Mouse (Mus musculus): ENCODE measurements at regions not wholly inside any gene's neighbourhood (a gene's known extent, or its start where the extent isn't known, plus 50 kb on each side); places are given as distances from the start of the nearest gene placed in this dataset.

DNA sequence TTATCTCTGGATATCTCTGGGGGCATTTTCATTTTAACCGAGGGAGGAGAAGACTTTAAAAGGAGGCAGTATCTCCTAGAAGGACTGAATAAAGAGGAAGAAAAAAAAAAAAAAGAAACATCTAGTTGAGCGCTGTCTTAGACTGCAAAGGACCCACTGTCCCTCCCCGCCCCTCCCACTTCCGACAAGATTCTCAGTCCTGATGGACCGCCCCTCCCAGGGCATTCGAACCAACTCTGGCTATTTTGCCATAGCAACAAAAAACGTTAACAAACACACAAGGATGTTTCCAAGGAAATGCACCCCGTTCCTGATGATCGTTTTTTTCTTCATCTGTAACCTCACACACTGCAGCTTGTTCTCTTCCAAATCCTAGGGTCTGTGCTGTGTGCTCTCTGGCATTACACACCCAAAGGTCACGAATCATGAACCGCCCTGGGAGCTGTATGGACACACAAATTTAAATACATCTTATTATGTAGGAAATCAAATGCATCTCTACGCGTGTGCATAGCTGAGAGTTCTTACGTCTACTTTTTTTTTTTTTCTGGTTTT, 75.8 kb downstream of the Rnd3 start:
- H3K4me3 ChIP-seq (replicated peaks; ENCODE audit: low read length) = no peak overlapping the region
- no peaks in the 10 kb centered on the region for H3K27me3 ChIP-seq (ENCODE audit: control insufficient read depth, insufficient read depth, low read length)
- ATAC-seq (ENCODE audit: low FRiP score, low read depth) (no peak), DNase-seq (ENCODE audit: low spot score) (no peak)
- TF ChIP-seq POLR2A (IDR thresholded peaks at IDR 0.05; ENCODE audit: borderline replicate concordance, extremely low read depth, insufficient read depth, insufficient read length) = no peak
- no peak overlapping the region for H3K4me2 ChIP-seq (replicated peaks; ENCODE audit: low read depth, low read length, severe bottlenecking)
- H3K27ac ChIP-seq (replicated peaks; ENCODE audit: low read depth, low read length) = no peak overlapping the region
- no peaks in the 10 kb centered on the region for H3K4me1 ChIP-seq (ENCODE audit: control insufficient read depth, insufficient read depth, low read length)
- H3K9ac ChIP-seq (ENCODE audit: low read depth, low read length, severe bottlenecking) = no peak overlapping the region
- WGBS = 67% methylated on average over 14 of the region's 14 CpGs
- H3K36me3 ChIP-seq (ENCODE audit: control insufficient read depth, insufficient read depth, low read length) = no peaks in the 10 kb centered on the region
- no peaks in the 10 kb centered on the region for H3K9me3 ChIP-seq (ENCODE audit: control insufficient read depth, low read length)

DNA sequence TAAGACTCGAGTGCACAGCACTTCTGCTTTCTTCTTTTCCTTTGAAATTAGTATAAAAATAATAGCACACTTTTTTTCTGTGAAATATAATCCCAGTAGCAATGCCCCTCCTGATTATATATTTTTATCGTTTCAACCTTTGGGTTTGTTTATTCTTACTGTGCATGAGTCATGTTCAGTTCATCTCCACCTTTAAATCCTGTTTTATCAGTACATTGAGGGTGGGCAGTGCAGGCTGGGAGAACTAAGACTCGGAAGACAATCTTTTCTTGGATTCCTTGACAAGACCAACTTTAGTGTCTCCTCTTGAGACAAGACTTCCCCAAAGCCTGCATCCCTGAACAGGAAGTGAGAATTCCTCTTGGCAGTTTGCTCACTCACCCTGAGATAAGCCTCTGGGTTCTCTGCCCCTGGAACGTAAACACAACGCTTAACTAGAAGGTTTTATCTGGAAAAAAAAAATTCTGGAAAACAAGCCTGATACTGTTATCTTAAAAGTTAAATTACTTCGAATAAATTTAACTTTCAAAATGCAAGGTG, 76.5 kb downstream of the Rnd3 start:
- Histone ChIP-seq H3K4me2 (replicated peaks; ENCODE audit: low read depth, low read length, severe bottlenecking) (no peak overlapping the region), H3K27me3 (ENCODE audit: control insufficient read depth, insufficient read depth, low read length) (no peaks in the 10 kb centered on the region), H3K36me3 (ENCODE audit: control insufficient read depth, insufficient read depth, low read length) (no peaks in the 10 kb centered on the region), H3K4me1 (ENCODE audit: control insufficient read depth, insufficient read depth, low read length) (no peaks in the 10 kb centered on the region), H3K9ac (ENCODE audit: low read depth, low read length, severe bottlenecking) (no peak overlapping the region), H3K9me3 (ENCODE audit: control insufficient read depth, low read length) (no peaks in the 10 kb centered on the region), H3K27ac (replicated peaks; ENCODE audit: low read depth, low read length) (no peak overlapping the region), H3K4me3 (replicated peaks; ENCODE audit: low read length) (no peak overlapping the region)
- TF ChIP-seq POLR2A (IDR thresholded peaks at IDR 0.05; ENCODE audit: borderline replicate concordance, extremely low read depth, insufficient read depth, insufficient read length) = no peak
- ATAC-seq (ENCODE audit: low FRiP score, low read depth) (no peak), DNase-seq (ENCODE audit: low spot score) (no peak)
- WGBS = 63% methylated on average over 6 of the region's 6 CpGs

DNA sequence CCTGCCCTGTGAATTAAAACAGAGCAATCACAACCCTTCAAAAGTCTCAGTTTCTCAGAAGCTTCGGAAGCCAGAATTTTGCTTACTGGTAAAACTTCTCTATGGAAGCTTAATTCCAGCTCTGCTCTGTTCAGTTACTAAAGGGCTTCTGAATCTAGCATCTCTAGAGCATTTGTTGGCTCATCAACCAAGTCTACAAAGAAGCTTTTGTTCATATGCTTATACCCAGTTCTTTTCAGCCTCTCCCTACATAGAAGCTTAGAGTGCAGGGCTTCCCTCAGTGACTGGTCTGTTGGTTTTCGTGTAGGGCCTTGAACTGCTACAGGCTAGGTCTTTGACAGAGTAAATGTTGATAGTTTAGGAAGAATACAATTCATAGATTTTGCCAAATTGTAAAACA, 78.0 kb downstream of the Rnd3 start:
- H3K27ac ChIP-seq (replicated peaks; ENCODE audit: low read depth, low read length) = no peak overlapping the region
- no peak for DNase-seq (ENCODE audit: low spot score)
- H3K27me3 ChIP-seq (ENCODE audit: control insufficient read depth, insufficient read depth, low read length) = no peaks in the 10 kb centered on the region
- no peak for TF ChIP-seq POLR2A (IDR thresholded peaks at IDR 0.05; ENCODE audit: borderline replicate concordance, extremely low read depth, insufficient read depth, insufficient read length)
- H3K9me3 ChIP-seq (ENCODE audit: control insufficient read depth, low read length) = no peaks in the 10 kb centered on the region
- no peak overlapping the region for H3K9ac ChIP-seq (ENCODE audit: low read depth, low read length, severe bottlenecking)
- no peak overlapping the region for H3K4me3 ChIP-seq (replicated peaks; ENCODE audit: low read length)
- no peak overlapping the region for H3K4me2 ChIP-seq (replicated peaks; ENCODE audit: low read depth, low read length, severe bottlenecking)
- H3K36me3 ChIP-seq (ENCODE audit: control insufficient read depth, insufficient read depth, low read length) = no peaks in the 10 kb centered on the region
- WGBS = 85% methylated on average over 2 of the region's 2 CpGs
- no peaks in the 10 kb centered on the region for H3K4me1 ChIP-seq (ENCODE audit: control insufficient read depth, insufficient read depth, low read length)
- no peak for ATAC-seq (ENCODE audit: low FRiP score, low read depth)

DNA sequence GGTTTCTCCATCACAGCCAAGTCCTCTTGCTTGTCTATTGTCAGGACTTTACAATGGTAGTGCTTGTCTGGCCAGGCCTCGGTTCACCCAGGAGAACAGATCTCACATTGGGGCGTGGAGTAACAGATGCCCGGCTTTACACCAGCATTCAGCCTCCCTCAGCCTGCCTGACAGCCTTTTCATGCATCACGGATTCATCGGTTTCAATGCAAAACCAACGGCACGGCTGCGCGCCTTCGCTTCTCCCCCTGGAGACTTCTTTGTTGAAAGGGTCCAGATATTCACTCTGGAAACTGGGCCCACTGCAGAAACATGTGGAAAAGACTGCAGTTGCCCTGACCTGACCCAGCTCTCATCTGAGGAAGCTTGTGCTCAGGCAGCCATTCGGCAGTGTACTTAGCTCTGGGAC, 82.5 kb downstream of the Rnd3 start:
- ATAC-seq (ENCODE audit: low FRiP score, low read depth) = no peak
- no peak overlapping the region for H3K27ac ChIP-seq (replicated peaks; ENCODE audit: low read depth, low read length)
- no peak for TF ChIP-seq POLR2A (IDR thresholded peaks at IDR 0.05; ENCODE audit: borderline replicate concordance, extremely low read depth, insufficient read depth, insufficient read length)

DNA sequence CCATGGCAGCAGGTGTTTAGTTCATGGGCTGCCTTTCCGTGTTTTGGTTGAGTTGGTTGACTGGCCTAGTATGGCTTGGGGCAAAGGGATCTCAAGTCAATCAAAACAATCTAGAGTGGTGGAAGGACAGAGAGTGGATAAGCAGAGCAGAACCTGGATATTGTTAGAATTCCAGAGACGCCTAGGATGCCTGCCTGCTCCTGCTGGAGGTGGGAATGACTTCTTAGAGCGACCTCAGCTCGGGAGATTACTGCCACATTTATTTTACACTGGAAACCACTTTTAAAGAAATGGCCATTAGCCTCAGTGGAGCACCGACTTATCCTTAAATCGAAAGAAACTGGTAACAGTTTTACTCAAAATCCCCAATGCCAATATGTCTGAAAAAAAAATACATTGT, 83.1 kb downstream of the Rnd3 start:
- TF ChIP-seq POLR2A (IDR thresholded peaks at IDR 0.05; ENCODE audit: borderline replicate concordance, extremely low read depth, insufficient read depth, insufficient read length) = no peak
- no peak overlapping the region for H3K4me3 ChIP-seq (replicated peaks; ENCODE audit: low read length)
- H3K9me3 ChIP-seq (ENCODE audit: control insufficient read depth, low read length) = peaks cover 3% of the 10 kb centered on the region; the same call in 1 of the 2 replicates
- H3K9ac ChIP-seq (ENCODE audit: low read depth, low read length, severe bottlenecking) = no peak overlapping the region
- H3K4me2 ChIP-seq (replicated peaks; ENCODE audit: low read depth, low read length, severe bottlenecking) = no peak overlapping the region
- H3K27ac ChIP-seq (replicated peaks; ENCODE audit: low read depth, low read length) = no peak overlapping the region
- H3K27me3 ChIP-seq (ENCODE audit: control insufficient read depth, insufficient read depth, low read length) = no peaks in the 10 kb centered on the region
- no peaks in the 10 kb centered on the region for H3K36me3 ChIP-seq (ENCODE audit: control insufficient read depth, insufficient read depth, low read length)
- WGBS = 42% methylated on average over 6 of the region's 6 CpGs
- no peak for DNase-seq (ENCODE audit: low spot score)
- ATAC-seq (ENCODE audit: low FRiP score, low read depth) = no peak
- no peaks in the 10 kb centered on the region for H3K4me1 ChIP-seq (ENCODE audit: control insufficient read depth, insufficient read depth, low read length)

More for the DNA sequence above, 82.5 kb downstream of the Rnd3 start:
- Histone ChIP-seq H3K27me3 (ENCODE audit: control insufficient read depth, insufficient read depth, low read length) (no peaks in the 10 kb centered on the region), H3K4me2 (replicated peaks; ENCODE audit: low read depth, low read length, severe bottlenecking) (no peak overlapping the region), H3K4me1 (ENCODE audit: control insufficient read depth, insufficient read depth, low read length) (no peaks in the 10 kb centered on the region), H3K9ac (ENCODE audit: low read depth, low read length, severe bottlenecking) (no peak overlapping the region), H3K4me3 (replicated peaks; ENCODE audit: low read length) (no peak overlapping the region), H3K9me3 (ENCODE audit: control insufficient read depth, low read length) (peaks cover 3% of the 10 kb centered on the region; the same call in 1 of the 2 replicates), H3K36me3 (ENCODE audit: control insufficient read depth, insufficient read depth, low read length) (no peaks in the 10 kb centered on the region)
- WGBS = 84% methylated on average over 11 of the region's 11 CpGs
- no peak for DNase-seq (ENCODE audit: low spot score)
